Mouse (Mus musculus) olfactory bulb, adult 2 months (tissue): ENCODE results near the gene Slit3.

Experiments used
- CTCF ChIP-seq: fragments of 200-500 bp; IDR thresholded peaks from 2 replicates; pipeline ENCODE4 v1.5.1; 2012; ENCODE audit warnings: low read depth, mild to moderate bottlenecking, low read length, moderate library complexity; ENCODE audit not compliant: insufficient read depth
- POLR2A ChIP-seq: fragments of 200-500 bp; IDR thresholded peaks from 2 replicates; pipeline ENCODE4 v1.6.1; 2012; ENCODE audit warnings: mild to moderate bottlenecking, low read depth, low read length, moderate library complexity; ENCODE audit not compliant: insufficient read depth

DNA sequence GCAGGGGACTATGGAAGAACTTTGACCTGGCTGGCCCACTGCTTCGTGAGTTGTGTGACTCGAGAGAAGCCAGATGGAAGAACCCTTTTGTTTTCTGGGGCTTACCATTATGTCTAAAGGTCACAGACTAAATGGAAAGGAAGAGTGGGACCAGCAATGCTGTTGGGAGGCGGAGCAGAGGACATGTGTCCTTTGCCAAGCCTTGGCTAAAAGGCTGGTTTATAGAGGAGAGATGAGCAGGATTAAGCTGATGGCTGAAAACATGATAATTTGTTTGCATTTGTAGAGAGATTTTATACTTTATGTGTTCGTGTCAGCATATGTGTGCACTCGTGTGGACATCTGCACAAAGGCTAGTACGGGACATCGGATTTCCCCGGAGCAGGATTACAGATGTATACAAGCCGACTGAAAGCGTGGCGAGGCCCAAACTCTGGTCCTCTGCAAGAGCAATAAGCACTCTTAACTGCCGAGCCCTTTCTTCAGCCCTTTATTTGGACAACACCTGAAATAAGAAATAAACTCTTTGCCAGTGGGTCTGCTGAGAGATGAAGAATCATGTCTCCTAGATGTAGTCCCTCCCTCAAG is 197.5 kb downstream of the Slit3 start:
- TF ChIP-seq CTCF (no peak), POLR2A (no peak)
